Mouse (Mus musculus): ENCODE data around the gene Ppil4.
"Not testable (repeated sequence)": the region's sequence is repeated elsewhere in the genome, so short reads cannot be mapped to it uniquely, and the experiment has no call there.

The Ppil4 gene

GRCm38 (mm10) chr10:7792751-7793385, at the start of gene Ppil4, which contains the start of gene Ginm1:
Ppil4 (plus strand) TSS chr10:7792891.
Ginm1 (minus strand) TSS chr10:7792824.
- Histone ChIP-seq H3K27me3 (ENCODE audit: control insufficient read depth, insufficient read depth, low read length, poor library complexity, severe bottlenecking) (no peaks in the 10 kb centered on the region; the same call in 1 of the 2 replicates), H3K36me3 (ENCODE audit: control insufficient read depth, insufficient read depth, low read length, poor library complexity, severe bottlenecking) (peaks cover 10% of the 10 kb centered on the region)
- DNase-seq (ENCODE audit: low read depth, low spot score): peak; percentile 96

- not testable (repeated sequence) for DNase-seq (ENCODE audit: low read depth, low spot score); H3K27me3 ChIP-seq (ENCODE audit: control insufficient read depth, insufficient read depth, low read length, poor library complexity, severe bottlenecking)
- H3K36me3 ChIP-seq (ENCODE audit: control insufficient read depth, insufficient read depth, low read length, poor library complexity, severe bottlenecking): peaks cover 18% of the 10 kb centered on the region
Observed at GRCm38 (mm10) chr10:7745528-7745927, 47.2 kb upstream of the Ppil4 start.

- no peaks in the 10 kb centered on the region for H3K27me3 ChIP-seq (ENCODE audit: control insufficient read depth, insufficient read depth, low read length, poor library complexity, severe bottlenecking)
- DNase-seq (ENCODE audit: low read depth, low spot score): no peak
- peaks cover 8% of the 10 kb centered on the region for H3K36me3 ChIP-seq (ENCODE audit: control insufficient read depth, insufficient read depth, low read length, poor library complexity, severe bottlenecking)
Observed at GRCm38 (mm10) chr10:7748752-7749151, 43.9 kb upstream of the Ppil4 start.

- Histone ChIP-seq H3K36me3 (ENCODE audit: control insufficient read depth, insufficient read depth, low read length, poor library complexity, severe bottlenecking) (peaks cover 9% of the 10 kb centered on the region), H3K27me3 (ENCODE audit: control insufficient read depth, insufficient read depth, low read length, poor library complexity, severe bottlenecking) (no peaks in the 10 kb centered on the region)
- DNase-seq (ENCODE audit: low read depth, low spot score): no peak
Observed at GRCm38 (mm10) chr10:7757544-7757943, 35.1 kb upstream of the Ppil4 start.

- DNase-seq (ENCODE audit: low read depth, low spot score): no peak
- H3K27me3 ChIP-seq (ENCODE audit: control insufficient read depth, insufficient read depth, low read length, poor library complexity, severe bottlenecking): no peaks in the 10 kb centered on the region
- H3K36me3 ChIP-seq (ENCODE audit: control insufficient read depth, insufficient read depth, low read length, poor library complexity, severe bottlenecking): peaks cover 5% of the 10 kb centered on the region
Observed at GRCm38 (mm10) chr10:7772346-7772745, 20.3 kb upstream of the Ppil4 start.

GRCm38 (mm10) chr10:7772769-7773168, 19.9 kb upstream of the Ppil4 start:
- Histone ChIP-seq H3K36me3 (ENCODE audit: control insufficient read depth, insufficient read depth, low read length, poor library complexity, severe bottlenecking) (peaks cover 5% of the 10 kb centered on the region), H3K27me3 (ENCODE audit: control insufficient read depth, insufficient read depth, low read length, poor library complexity, severe bottlenecking) (no peaks in the 10 kb centered on the region)
- no peak for DNase-seq (ENCODE audit: low read depth, low spot score)

- no peaks in the 10 kb centered on the region for H3K27me3 ChIP-seq (ENCODE audit: control insufficient read depth, insufficient read depth, low read length, poor library complexity, severe bottlenecking)
- DNase-seq (ENCODE audit: low read depth, low spot score): no peak
- peaks cover 5% of the 10 kb centered on the region for H3K36me3 ChIP-seq (ENCODE audit: control insufficient read depth, insufficient read depth, low read length, poor library complexity, severe bottlenecking)
Observed at GRCm38 (mm10) chr10:7775421-7775820, 17.3 kb upstream of the Ppil4 start.

GRCm38 (mm10) chr10:7778361-7778760, 14.3 kb upstream of the Ppil4 start:
- Histone ChIP-seq H3K27me3 (ENCODE audit: control insufficient read depth, insufficient read depth, low read length, poor library complexity, severe bottlenecking) (no peaks in the 10 kb centered on the region), H3K36me3 (ENCODE audit: control insufficient read depth, insufficient read depth, low read length, poor library complexity, severe bottlenecking) (peaks cover 5% of the 10 kb centered on the region)
- DNase-seq (ENCODE audit: low read depth, low spot score): no peak

GRCm38 (mm10) chr10:7779751-7780237, 12.9 kb upstream of the Ppil4 start:
- DNase-seq (ENCODE audit: low read depth, low spot score): no peak
- Histone ChIP-seq H3K27me3 (ENCODE audit: control insufficient read depth, insufficient read depth, low read length, poor library complexity, severe bottlenecking) (no peaks in the 10 kb centered on the region), H3K36me3 (ENCODE audit: control insufficient read depth, insufficient read depth, low read length, poor library complexity, severe bottlenecking) (peaks cover 2% of the 10 kb centered on the region)

GRCm38 (mm10) chr10:7780238-7781176, 12.2 kb upstream of the Ppil4 start:
- peak; percentile 96 for DNase-seq (ENCODE audit: low read depth, low spot score)
- peaks cover 2% of the 10 kb centered on the region; the same call in 1 of the 2 replicates for H3K36me3 ChIP-seq (ENCODE audit: control insufficient read depth, insufficient read depth, low read length, poor library complexity, severe bottlenecking)

GRCm38 (mm10) chr10:7781214-7781613, 11.5 kb upstream of the Ppil4 start:
- H3K36me3 ChIP-seq (ENCODE audit: control insufficient read depth, insufficient read depth, low read length, poor library complexity, severe bottlenecking): no peaks in the 10 kb centered on the region; the same call in 1 of the 2 replicates

More at GRCm38 (mm10) chr10:7780238-7781176, 12.2 kb upstream of the Ppil4 start:
- H3K27me3 ChIP-seq (ENCODE audit: control insufficient read depth, insufficient read depth, low read length, poor library complexity, severe bottlenecking): no peaks in the 10 kb centered on the region

GRCm38 (mm10) chr10:7787319-7787718, 5.4 kb upstream of the Ppil4 start:
- DNase-seq (ENCODE audit: low read depth, low spot score): no peak
- Histone ChIP-seq H3K27me3 (ENCODE audit: control insufficient read depth, insufficient read depth, low read length, poor library complexity, severe bottlenecking) (no peaks in the 10 kb centered on the region; the same call in 1 of the 2 replicates), H3K36me3 (ENCODE audit: control insufficient read depth, insufficient read depth, low read length, poor library complexity, severe bottlenecking) (no peaks in the 10 kb centered on the region)

More at GRCm38 (mm10) chr10:7781214-7781613, 11.5 kb upstream of the Ppil4 start:
- H3K27me3 ChIP-seq (ENCODE audit: control insufficient read depth, insufficient read depth, low read length, poor library complexity, severe bottlenecking): no peaks in the 10 kb centered on the region
- no peak for DNase-seq (ENCODE audit: low read depth, low spot score)

- no peak for DNase-seq (ENCODE audit: low read depth, low spot score)
- Histone ChIP-seq H3K36me3 (ENCODE audit: control insufficient read depth, insufficient read depth, low read length, poor library complexity, severe bottlenecking) (peaks cover 5% of the 10 kb centered on the region), H3K27me3 (ENCODE audit: control insufficient read depth, insufficient read depth, low read length, poor library complexity, severe bottlenecking) (no peaks in the 10 kb centered on the region; the same call in 1 of the 2 replicates)
Observed at GRCm38 (mm10) chr10:7792254-7792750, 389 bp upstream of the Ppil4 start.

- Histone ChIP-seq H3K36me3 (ENCODE audit: control insufficient read depth, insufficient read depth, low read length, poor library complexity, severe bottlenecking) (peaks cover 27% of the 10 kb centered on the region), H3K27me3 (ENCODE audit: control insufficient read depth, insufficient read depth, low read length, poor library complexity, severe bottlenecking) (no peaks in the 10 kb centered on the region)
- DNase-seq (ENCODE audit: low read depth, low spot score): no peak
Observed at GRCm38 (mm10) chr10:7801258-7801657, 8.6 kb downstream of the Ppil4 start.
